Mouse (Mus musculus): ENCODE results near the gene Rtn4ip1. TPM values are rescaled to one million over a fixed set of nuclear protein-coding genes. Genes with fewer than 3 reads are reported as not detected.

Gene Rtn4ip1
- polyA plus RNA-seq, 1 experiment from 2014 or later: 16.4 TPM

- ATAC-seq (ENCODE audit: low FRiP score): peak; percentile 59
- peaks cover 82% of the 10 kb centered on the region for H3K27me3 ChIP-seq
- H3K9ac ChIP-seq: peak overlapping the region; percentile 29; the same call in 1 of the 2 replicates
- H3K4me2 ChIP-seq: peak overlapping the region; percentile 55
- H3K4me3 ChIP-seq: peak overlapping the region; percentile 35
- H3K36me3 ChIP-seq: no peaks in the 10 kb centered on the region
- WGBS: 1% methylated on average over 40 of the region's 40 CpGs
- peaks cover 27% of the 10 kb centered on the region for H3K4me1 ChIP-seq (replicated peaks)
- H3K27ac ChIP-seq: no peak overlapping the region
- no peaks in the 10 kb centered on the region for H3K9me3 ChIP-seq
Measured at GRCm38 (mm10) chr10:44005677-44006641, 104.4 kb downstream of the Rtn4ip1 start.

Other genes with a start within 250 kb of the Rtn4ip1 start
- 20.4 and 24.4 TPM in 2 replicates for gene Qrsl1, start 62 bp upstream of the Rtn4ip1 start, polyA plus RNA-seq (2015; fragmentation: Nextera tagmentation; extraction: Ambion mirVana)
- 0.09 and 0.10 TPM in 2 replicates for gene Crybg1, start 247.0 kb downstream of the Rtn4ip1 start, polyA plus RNA-seq (2015; fragmentation: Nextera tagmentation; extraction: Ambion mirVana)

All from hindbrain, embryonic 13.5 days (tissue).